Mouse (Mus musculus): ENCODE results near the gene Arsb. TPM values are rescaled to one million over a fixed set of nuclear protein-coding genes. Genes with fewer than 3 reads are reported as not detected.

The Arsb gene
- polyA plus RNA-seq, 1 experiment from 2014 or later: 14.3 TPM

GRCm38 (mm10) chr13:93909847-93910246 lies 138.4 kb downstream of the Arsb start:
- no peak for DNase-seq (ENCODE audit: low spot score)

GRCm38 (mm10) chr13:93911037-93911436 lies 139.6 kb downstream of the Arsb start:
- Histone ChIP-seq H3K9me3 (ENCODE audit: control insufficient read depth, low read length) (no peaks in the 10 kb centered on the region), H3K27ac (ENCODE audit: low read depth) (no peak overlapping the region)
- 34% methylated on average over 7 of the region's 7 CpGs for WGBS

More at GRCm38 (mm10) chr13:93909847-93910246, 138.4 kb downstream of the Arsb start:
- no peak overlapping the region for H3K27ac ChIP-seq (ENCODE audit: low read depth)
- no peak overlapping the region for H3K4me3 ChIP-seq (ENCODE audit: low read depth, low read length)
- ATAC-seq (replicated peaks; ENCODE audit: low FRiP score, low TSS enrichment, low read depth): no peak
- H3K9ac ChIP-seq (ENCODE audit: low read length): no peak overlapping the region
- H3K27me3 ChIP-seq (replicated peaks; ENCODE audit: control insufficient read depth, insufficient read depth, low read length): no peaks in the 10 kb centered on the region
- 52% methylated on average over 5 of the region's 5 CpGs for WGBS
- no peak overlapping the region for H3K4me2 ChIP-seq (ENCODE audit: low read length)
- H3K9me3 ChIP-seq (ENCODE audit: control insufficient read depth, low read length): no peaks in the 10 kb centered on the region
- no peaks in the 10 kb centered on the region; the same call in 1 of the 2 replicates for H3K4me1 ChIP-seq (replicated peaks; ENCODE audit: control insufficient read depth, insufficient read depth, low read length)
- no peaks in the 10 kb centered on the region for H3K36me3 ChIP-seq (ENCODE audit: control insufficient read depth, insufficient read depth, low read length)

DNA sequence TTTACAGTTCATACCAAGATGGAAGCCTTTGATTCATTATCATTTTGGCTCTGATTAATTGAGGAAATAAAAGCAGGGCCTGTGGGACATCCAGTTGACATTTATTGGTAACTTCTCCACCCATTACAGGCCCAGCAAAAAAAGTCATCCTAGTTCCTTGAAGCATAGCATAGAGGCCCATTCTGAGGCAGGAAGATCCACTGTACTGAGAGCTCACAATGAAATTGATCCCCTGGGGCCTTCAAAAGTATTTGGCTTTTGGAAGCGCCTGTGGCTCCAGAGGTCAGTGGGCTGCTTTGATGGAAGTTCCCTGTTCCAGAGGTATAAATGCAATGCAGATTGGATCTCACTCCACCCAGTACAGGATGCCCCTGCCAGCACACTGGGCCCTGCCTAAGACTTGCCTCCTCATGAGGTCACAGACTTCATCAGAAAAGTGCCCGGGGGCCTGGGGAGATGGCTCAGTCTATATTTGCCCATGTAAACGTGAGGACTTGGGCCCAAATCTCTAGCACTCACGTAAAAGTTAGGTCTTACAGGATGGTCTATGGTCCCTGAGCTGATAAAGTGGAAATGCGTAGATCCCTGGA lies 141.0 kb downstream of the Arsb start:
- Histone ChIP-seq H3K4me2 (ENCODE audit: low read length) (no peak overlapping the region), H3K4me3 (ENCODE audit: low read depth, low read length) (no peak overlapping the region), H3K27ac (ENCODE audit: low read depth) (no peak overlapping the region), H3K4me1 (replicated peaks; ENCODE audit: control insufficient read depth, insufficient read depth, low read length) (peaks cover 7% of the 10 kb centered on the region), H3K27me3 (replicated peaks; ENCODE audit: control insufficient read depth, insufficient read depth, low read length) (no peaks in the 10 kb centered on the region), H3K9me3 (ENCODE audit: control insufficient read depth, low read length) (no peaks in the 10 kb centered on the region), H3K9ac (ENCODE audit: low read length) (no peak overlapping the region), H3K36me3 (ENCODE audit: control insufficient read depth, insufficient read depth, low read length) (no peaks in the 10 kb centered on the region)
- ATAC-seq (replicated peaks; ENCODE audit: low FRiP score, low TSS enrichment, low read depth): no peak
- 88% methylated on average over 5 of the region's 5 CpGs for WGBS
- DNase-seq (ENCODE audit: low spot score): peak; percentile 29

More at GRCm38 (mm10) chr13:93911037-93911436, 139.6 kb downstream of the Arsb start:
- no peak for ATAC-seq (replicated peaks; ENCODE audit: low FRiP score, low TSS enrichment, low read depth)
- Histone ChIP-seq H3K4me3 (ENCODE audit: low read depth, low read length) (no peak overlapping the region), H3K27me3 (replicated peaks; ENCODE audit: control insufficient read depth, insufficient read depth, low read length) (no peaks in the 10 kb centered on the region), H3K36me3 (ENCODE audit: control insufficient read depth, insufficient read depth, low read length) (no peaks in the 10 kb centered on the region), H3K4me1 (replicated peaks; ENCODE audit: control insufficient read depth, insufficient read depth, low read length) (peaks cover 6% of the 10 kb centered on the region), H3K4me2 (ENCODE audit: low read length) (no peak overlapping the region), H3K9ac (ENCODE audit: low read length) (no peak overlapping the region)
- DNase-seq (ENCODE audit: low spot score): peak; percentile 50

GRCm38 (mm10) chr13:93914206-93914605 lies 142.8 kb downstream of the Arsb start:
- Histone ChIP-seq H3K4me2 (ENCODE audit: low read length) (no peak overlapping the region), H3K36me3 (ENCODE audit: control insufficient read depth, insufficient read depth, low read length) (no peaks in the 10 kb centered on the region), H3K27ac (ENCODE audit: low read depth) (no peak overlapping the region), H3K4me1 (replicated peaks; ENCODE audit: control insufficient read depth, insufficient read depth, low read length) (peaks cover 13% of the 10 kb centered on the region), H3K4me3 (ENCODE audit: low read depth, low read length) (no peak overlapping the region), H3K9me3 (ENCODE audit: control insufficient read depth, low read length) (no peaks in the 10 kb centered on the region), H3K9ac (ENCODE audit: low read length) (no peak overlapping the region), H3K27me3 (replicated peaks; ENCODE audit: control insufficient read depth, insufficient read depth, low read length) (no peaks in the 10 kb centered on the region)
- ATAC-seq (replicated peaks; ENCODE audit: low FRiP score, low TSS enrichment, low read depth) (no peak), DNase-seq (ENCODE audit: low spot score) (peak; percentile 47)
- 84% methylated on average over 3 of the region's 3 CpGs for WGBS

DNA sequence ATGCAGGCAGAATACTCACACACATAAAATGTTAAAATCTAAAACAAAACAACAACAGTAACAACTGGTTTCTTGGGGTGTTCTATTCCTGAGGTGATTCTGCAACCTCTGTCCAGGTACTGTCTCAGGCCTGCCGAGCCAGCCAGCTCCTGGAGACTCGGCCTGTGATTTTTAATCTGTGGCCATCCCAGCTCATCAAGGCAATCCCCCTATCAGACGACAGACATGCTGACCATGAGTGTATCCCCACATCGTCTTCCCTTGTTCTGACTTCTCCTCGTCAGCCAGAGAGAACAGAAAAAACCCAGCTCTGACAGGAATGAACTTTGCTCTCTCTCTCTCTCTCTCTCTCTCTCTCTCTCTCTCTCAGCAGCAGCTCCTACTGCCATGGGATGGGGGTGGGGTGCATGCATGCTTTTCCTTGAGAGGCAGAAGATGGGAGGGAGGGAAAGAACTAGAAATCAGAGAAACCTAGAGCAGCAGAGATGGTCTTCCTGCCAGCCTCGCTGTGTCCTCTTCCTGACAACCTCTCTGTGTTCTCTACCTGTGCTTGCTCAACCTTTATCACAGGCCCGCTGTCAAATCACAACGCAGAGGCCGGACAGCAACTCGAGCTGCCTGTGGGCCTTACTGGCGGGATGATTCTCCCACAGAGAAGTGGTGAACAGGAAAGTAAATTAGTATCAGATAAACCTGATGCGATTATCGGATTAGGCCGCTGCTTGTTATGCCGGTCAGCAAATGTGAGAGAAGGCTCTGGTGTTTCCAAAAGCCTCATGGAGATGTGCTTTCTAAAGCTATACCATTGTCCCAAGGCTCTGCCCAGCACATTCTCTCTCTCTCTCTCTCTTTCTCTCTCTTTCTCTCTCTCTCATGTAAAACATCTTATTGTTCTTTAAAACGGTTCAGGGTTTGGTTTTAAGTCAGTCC lies 144.5 kb downstream of the Arsb start:
- H3K4me1 ChIP-seq (replicated peaks; ENCODE audit: control insufficient read depth, insufficient read depth, low read length): peaks cover 21% of the 10 kb centered on the region
- H3K27me3 ChIP-seq (replicated peaks; ENCODE audit: control insufficient read depth, insufficient read depth, low read length): no peaks in the 10 kb centered on the region
- WGBS: 52% methylated on average over 16 of the region's 16 CpGs
- ATAC-seq (replicated peaks; ENCODE audit: low FRiP score, low TSS enrichment, low read depth) (no peak), DNase-seq (ENCODE audit: low spot score) (peak; percentile 49)
- no peaks in the 10 kb centered on the region for H3K9me3 ChIP-seq (ENCODE audit: control insufficient read depth, low read length)
- H3K9ac ChIP-seq (ENCODE audit: low read length): no peak overlapping the region
- H3K4me3 ChIP-seq (ENCODE audit: low read depth, low read length): no peak overlapping the region
- no peaks in the 10 kb centered on the region for H3K36me3 ChIP-seq (ENCODE audit: control insufficient read depth, insufficient read depth, low read length)
- no peak overlapping the region for H3K4me2 ChIP-seq (ENCODE audit: low read length)
- no peak overlapping the region for H3K27ac ChIP-seq (ENCODE audit: low read depth)

DNA sequence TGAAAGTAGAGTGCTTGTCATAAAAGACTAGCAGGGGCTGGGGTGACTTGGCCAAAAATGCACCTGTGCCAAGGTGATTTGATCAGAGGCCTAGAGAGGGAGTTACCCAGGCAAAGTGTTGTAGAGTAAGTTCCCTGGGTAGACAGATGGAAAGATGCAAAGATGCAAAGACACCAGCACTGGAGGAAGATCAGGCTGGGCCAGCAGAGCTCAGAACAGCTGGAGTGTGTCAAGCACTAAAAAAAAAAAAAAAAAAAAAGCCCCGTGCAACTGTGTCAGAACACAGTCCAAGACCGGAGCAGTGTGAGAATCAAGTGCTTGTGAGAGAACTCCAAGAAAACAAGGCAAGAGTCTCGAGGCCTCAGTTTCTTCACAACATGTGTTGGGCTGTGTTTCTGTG lies 148.1 kb downstream of the Arsb start:
- WGBS: 25% methylated on average over 3 of the region's 3 CpGs
- H3K36me3 ChIP-seq (ENCODE audit: control insufficient read depth, insufficient read depth, low read length): no peaks in the 10 kb centered on the region
- ATAC-seq (replicated peaks; ENCODE audit: low FRiP score, low TSS enrichment, low read depth) (peak; percentile 60; the same call in 1 of the 2 replicates), DNase-seq (ENCODE audit: low spot score) (peak; percentile 58)
- H3K27ac ChIP-seq (ENCODE audit: low read depth): no peak overlapping the region
- peaks cover 33% of the 10 kb centered on the region for H3K4me1 ChIP-seq (replicated peaks; ENCODE audit: control insufficient read depth, insufficient read depth, low read length)
- no peaks in the 10 kb centered on the region for H3K27me3 ChIP-seq (replicated peaks; ENCODE audit: control insufficient read depth, insufficient read depth, low read length)
- H3K4me3 ChIP-seq (ENCODE audit: low read depth, low read length): no peak overlapping the region
- H3K9me3 ChIP-seq (ENCODE audit: control insufficient read depth, low read length): no peaks in the 10 kb centered on the region
- H3K4me2 ChIP-seq (ENCODE audit: low read length): no peak overlapping the region
- no peak overlapping the region for H3K9ac ChIP-seq (ENCODE audit: low read length)

- H3K4me3 ChIP-seq (ENCODE audit: low read depth, low read length): no peak overlapping the region
- H3K27me3 ChIP-seq (replicated peaks; ENCODE audit: control insufficient read depth, insufficient read depth, low read length): no peaks in the 10 kb centered on the region
- WGBS: 55% methylated on average over 8 of the region's 8 CpGs
- ATAC-seq (replicated peaks; ENCODE audit: low FRiP score, low TSS enrichment, low read depth) (no peak), DNase-seq (ENCODE audit: low spot score) (peak; percentile 52)
- no peaks in the 10 kb centered on the region for H3K9me3 ChIP-seq (ENCODE audit: control insufficient read depth, low read length)
- H3K36me3 ChIP-seq (ENCODE audit: control insufficient read depth, insufficient read depth, low read length): no peaks in the 10 kb centered on the region
- H3K9ac ChIP-seq (ENCODE audit: low read length): no peak overlapping the region
- H3K4me2 ChIP-seq (ENCODE audit: low read length): no peak overlapping the region
- H3K4me1 ChIP-seq (replicated peaks; ENCODE audit: control insufficient read depth, insufficient read depth, low read length): peaks cover 38% of the 10 kb centered on the region
- H3K27ac ChIP-seq (ENCODE audit: low read depth): peak overlapping the region; percentile 25; the same call in 1 of the 2 replicates
Observed at GRCm38 (mm10) chr13:93920080-93920785, 148.8 kb downstream of the Arsb start.

- peak; percentile 44 for DNase-seq (ENCODE audit: low spot score)
- WGBS: 68% methylated on average over 4 of the region's 4 CpGs
- no peak overlapping the region for H3K9ac ChIP-seq (ENCODE audit: low read length)
- H3K36me3 ChIP-seq (ENCODE audit: control insufficient read depth, insufficient read depth, low read length): no peaks in the 10 kb centered on the region
- H3K27me3 ChIP-seq (replicated peaks; ENCODE audit: control insufficient read depth, insufficient read depth, low read length): no peaks in the 10 kb centered on the region
- no peak for ATAC-seq (replicated peaks; ENCODE audit: low FRiP score, low TSS enrichment, low read depth)
- no peak overlapping the region for H3K4me2 ChIP-seq (ENCODE audit: low read length)
- H3K4me1 ChIP-seq (replicated peaks; ENCODE audit: control insufficient read depth, insufficient read depth, low read length): peaks cover 36% of the 10 kb centered on the region
- H3K4me3 ChIP-seq (ENCODE audit: low read depth, low read length): no peak overlapping the region
- H3K27ac ChIP-seq (ENCODE audit: low read depth): no peak overlapping the region
- no peaks in the 10 kb centered on the region for H3K9me3 ChIP-seq (ENCODE audit: control insufficient read depth, low read length)
Observed at GRCm38 (mm10) chr13:93920786-93921300, 149.4 kb downstream of the Arsb start.
